Mouse (Mus musculus) left cerebral cortex, adult 6 months (tissue): Measurements from ENCODE around the gene Mark1. TPM values are rescaled to one million over a fixed set of nuclear protein-coding genes. Genes with fewer than 3 reads are reported as not detected.

Experiments used
- long read RNA-seq, 2 experiments: library from polyadenylated mRNA; unstranded; transcript quantifications; one replicate each; pipeline ENCODE4 v2.0.0; 2019 to 2020
- polyA plus RNA-seq: library from polyadenylated mRNA; unstranded; fragments of <200 nt; fragmentation: Nextera tagmentation; gene quantifications from 2 replicates; pipeline ENCODE4 v1.2.3, GENCODE M21; 2021

Mark1 gene
- polyA plus RNA-seq, result 10.9 and 12.9 TPM in 2 replicates
- long read RNA-seq, experiment 1, full-length matches to known transcripts, result 15 of 60 reads
- long read RNA-seq, experiment 1, partial matches to known transcripts, result 27 of 60 reads
- long read RNA-seq, experiment 1, other reads (novel, unspliced or antisense), result 18 of 60 reads
- long read RNA-seq, experiment 2, full-length matches to known transcripts, result 1 of 28 reads
- long read RNA-seq, experiment 2, partial matches to known transcripts, result 13 of 28 reads
- long read RNA-seq, experiment 2, other reads (novel, unspliced or antisense), result 14 of 28 reads

GRCm38 (mm10) chr1:184999071-184999750 is at the start of gene Mark1:
Mark1 (minus strand) TSS chr1:184999570.

GRCm38 (mm10) chr1:184882281-184883268 is 116.8 kb downstream of the Mark1 start, which contains the start of gene C130074G19Rik:
C130074G19Rik (minus strand) TSS chr1:184883218.

Other genes with a start within 250 kb of the Mark1 start
- 0.26 and 0.54 TPM in 2 replicates for gene Marc1, start 188.3 kb downstream of the Mark1 start, polyA plus RNA-seq
- 119 and 174 TPM in 2 replicates for gene Marc2, start 153.1 kb downstream of the Mark1 start, polyA plus RNA-seq
- gene C130074G19Rik, start 116.4 kb downstream of the Mark1 start, polyA plus RNA-seq, result 3.3 and 4.9 TPM in 2 replicates
- 15.0 and 16.2 TPM in 2 replicates for gene Rab3gap2, start 204.5 kb upstream of the Mark1 start, polyA plus RNA-seq